In the genomic region with DNA sequence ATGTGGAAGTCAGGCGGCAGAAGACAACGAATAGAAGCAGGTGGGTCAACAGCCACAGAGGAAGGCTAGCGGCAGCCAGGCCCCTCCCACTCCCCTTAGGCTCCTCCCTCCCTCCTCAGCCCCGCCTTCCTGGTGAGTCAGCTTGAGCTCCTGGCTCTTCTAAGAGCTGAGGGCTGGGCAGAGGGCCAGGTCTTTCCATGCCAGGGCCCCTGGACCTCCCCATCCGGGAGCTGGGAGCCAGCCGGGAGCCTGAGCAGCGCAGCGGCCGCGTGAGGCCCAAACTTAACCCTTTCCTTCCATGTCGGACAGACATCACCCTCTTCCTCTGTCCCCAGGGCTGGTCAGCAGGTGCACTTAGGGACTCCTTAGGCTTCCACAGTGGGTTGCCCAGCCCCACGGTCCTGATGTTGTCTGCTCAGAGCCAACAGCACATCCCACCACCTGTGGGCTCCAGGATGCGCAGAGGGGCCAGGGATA, we compare ENCODE assay signal across 8 mouse cellular contexts.
DNase-seq lines count a peak whose midpoint lies in the region; ATAC-seq and TF ChIP-seq lines count a peak whose summit lies in the region.

No protein-coding gene starts in this region.

- H3K27me3 ChIP-seq in hindbrain, embryonic 13.5 days: peaks cover 13% of the 10 kb centered on the region; the same call in 1 of the 2 replicates
- no peaks in the 10 kb centered on the region for H3K27me3 ChIP-seq in lung, postnatal 0 days (replicated peaks; ENCODE audit: insufficient read depth, low read length)

- H3K9ac ChIP-seq in hindbrain, embryonic 13.5 days: peak overlapping the region; percentile 40; the same call in 1 of the 2 replicates
- no peak overlapping the region for H3K9ac ChIP-seq in lung, postnatal 0 days (replicated peaks; ENCODE audit: low read depth)

- 0 out of 2 replicates have a peak, but pooled peaks cover 3% of the 10 kb centered on the region for H3K36me3 ChIP-seq in hindbrain, embryonic 13.5 days
- H3K36me3 ChIP-seq in lung, postnatal 0 days (ENCODE audit: insufficient read depth, low read length): no peaks in the 10 kb centered on the region

- no peak for TF ChIP-seq EP300 in lung, postnatal 0 days (IDR thresholded peaks at IDR 0.05)

- peak; percentile 88 for ATAC-seq in hindbrain, embryonic 13.5 days (ENCODE audit: low FRiP score)
- peak; percentile 98 for ATAC-seq in lung, postnatal 0 days

- H3K4me1 ChIP-seq in hindbrain, embryonic 13.5 days (replicated peaks): peaks cover 20% of the 10 kb centered on the region
- H3K4me1 ChIP-seq in lung, postnatal 0 days (ENCODE audit: insufficient read depth, low read depth, low read length): peaks cover 6% of the 10 kb centered on the region

- H3K4me2 ChIP-seq in hindbrain, embryonic 13.5 days: peak overlapping the region; percentile 49
- peak overlapping the region; percentile 42 for H3K4me2 ChIP-seq in lung, postnatal 0 days (replicated peaks; ENCODE audit: low read depth, low read length)

- H3K27ac ChIP-seq in hindbrain, embryonic 13.5 days: peak overlapping the region; percentile 66; the same call in 1 of the 2 replicates
- no peak overlapping the region for H3K27ac ChIP-seq in lung, postnatal 0 days (ENCODE audit: low read length)

- H3K9me3 ChIP-seq in hindbrain, embryonic 13.5 days: peaks cover 6% of the 10 kb centered on the region; the same call in 1 of the 2 replicates
- H3K9me3 ChIP-seq in lung, postnatal 0 days (ENCODE audit: low read length): no peaks in the 10 kb centered on the region

- peak overlapping the region; percentile 15; the same call in 1 of the 2 replicates for H3K4me3 ChIP-seq in hindbrain, embryonic 13.5 days
- H3K4me3 ChIP-seq in lung, postnatal 0 days (ENCODE audit: low read depth, low read length): no peak overlapping the region

- peak; percentile 89 for DNase-seq in R1 (ENCODE audit: low read depth, low spot score)
- DNase-seq in cerebellum, postnatal 25 days: peak; percentile 76 to 90
- peak; percentile 75 to 80 for DNase-seq in frontal cortex, postnatal 36 days (ENCODE audit: low spot score in 2 of 2)
- peak; percentile 82 to 90 for DNase-seq in layer of hippocampus, postnatal 14 days (ENCODE audit: low spot score in 2 of 2)
- DNase-seq in lung, postnatal 0 days (ENCODE audit: low spot score): peak; percentile 97
- DNase-seq in ovary, postnatal 36 days (ENCODE audit: low spot score): peak; percentile 93
- peak; percentile 81 for DNase-seq in urinary bladder, adult 2 months (ENCODE audit: low spot score)

- WGBS in hindbrain, embryonic 13.5 days: 3% methylated on average over 13 of the region's 13 CpGs
- 3% methylated on average over 12 of the region's 13 CpGs for WGBS in lung, postnatal 0 days

- no peak for TF ChIP-seq CTCF in lung, postnatal 0 days (IDR thresholded peaks at IDR 0.05)
